Mouse (Mus musculus): ENCODE results near the gene Adssl1.

DNA sequence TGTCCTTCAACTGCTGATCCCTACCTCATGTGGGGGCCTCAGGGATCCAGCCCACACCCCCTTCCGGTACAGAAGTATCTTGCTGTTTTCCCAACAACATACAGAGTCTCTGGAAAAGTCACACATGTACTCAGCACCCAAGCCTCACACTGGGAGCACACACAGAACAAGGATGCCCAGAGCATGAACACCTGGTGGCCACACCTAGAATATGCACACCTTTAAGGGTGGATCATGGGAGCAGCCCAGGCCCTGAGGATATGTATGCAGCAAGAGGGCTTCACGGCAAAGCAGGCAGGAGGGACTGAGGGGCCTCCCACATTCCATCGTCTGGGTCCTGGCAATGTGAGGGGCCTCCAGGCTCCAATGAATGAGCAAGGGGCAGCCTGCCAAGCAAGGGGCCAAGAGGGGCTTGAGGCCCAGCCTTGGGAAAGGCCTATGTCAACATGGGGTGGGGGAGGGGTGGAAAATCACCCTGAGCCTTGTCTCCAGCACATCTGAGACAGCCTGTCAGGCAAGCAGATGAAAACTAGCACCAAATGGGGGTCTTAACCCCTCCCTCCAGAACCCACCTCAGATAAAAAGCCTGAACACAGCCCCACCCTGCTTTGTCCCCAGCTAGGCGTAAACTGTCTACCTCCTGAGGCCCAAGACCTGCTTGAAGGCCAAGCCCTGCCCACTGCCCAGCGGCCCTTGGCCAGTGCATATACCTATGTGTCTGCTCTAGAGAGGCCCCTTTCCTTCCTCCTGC is 40.9 kb downstream of the Adssl1 start:
- no peak for TF ChIP-seq CTCF (IDR thresholded peaks at IDR 0.05; ENCODE audit: extremely low read depth, insufficient read depth, low read length)
- TF ChIP-seq POLR2A (IDR thresholded peaks at IDR 0.05; ENCODE audit: extremely low read depth, insufficient read depth, low read length), result no peak

Measured in cortical plate, adult 2 months (tissue).